Mouse (Mus musculus) lung, postnatal 0 days (tissue): ENCODE results near the gene Paqr9.

ENCODE experiments used
- CTCF ChIP-seq: IDR thresholded peaks from 2 replicates; pipeline ENCODE4 v1.5.1; 2016; ENCODE audit warnings: antibody characterized with exemption, mild to moderate bottlenecking
- EP300 ChIP-seq: IDR thresholded peaks from 2 replicates; pipeline ENCODE4 v1.6.1; 2016; ENCODE audit warnings: antibody characterized with exemption, mild to moderate bottlenecking, control low read depth

GRCm38 (mm10) chr9:95566394-95566793, 6.9 kb downstream of the Paqr9 start:
- TF ChIP-seq EP300 = no peak
- TF ChIP-seq CTCF = no peak
